ENCODE assay signal across 9 mouse cellular contexts in genomic region chr19:6262222-6262621, GRCm38 (mm10). TPM values are rescaled to one million over a fixed set of nuclear protein-coding genes. Genes with fewer than 3 reads are reported as not detected.
DNase-seq lines count a peak whose midpoint lies in the region; ATAC-seq and TF ChIP-seq lines count a peak whose summit lies in the region.
"Had no signal": no experiment of that assay in that cellular context is flagged by ENCODE, and none has a peak within 500 bp of the region (broad histone marks: within the 10 kb centered on the region; RNA-seq: fewer than 3 reads in every experiment).

No protein-coding gene starts in this region.

- in situ Hi-C loops in CH12.LX (cut with MboI; ENCODE audit: low pct_ligation_motif_present, low pct_unique_long_range_greater_than_20kb, low sequenced_read_pairs), result loop anchor here (5.0 kb wide), 1 partner anchor 45 kb away; the partner anchor contains the start of gene Cdc42bpg

- peak; percentile 86 for ATAC-seq in megakaryocyte, adult 5-6 weeks (ENCODE audit: poor library complexity, severe bottlenecking)

- intact Hi-C loops in heart, postnatal 25 days (cut with DNase I), result loop anchor here (2.0 kb wide), 1 partner anchor 69 kb away; no protein-coding TSS in a partner anchor

- H3K27ac ChIP-seq in CH12.LX (ENCODE audit: insufficient read depth, low read depth), result no peak overlapping the region
- no peak overlapping the region for H3K27ac ChIP-seq in testis, adult 2 months (ENCODE audit: control insufficient read depth, insufficient read depth, low read depth, low read length)
- H3K27ac ChIP-seq: limb, embryonic 15.5 days had no signal

- TF ChIP-seq POLR2A in CH12.LX (IDR thresholded peaks at IDR 0.05; ENCODE audit: low read depth, low read length), result no peak
- no peak for TF ChIP-seq POLR2A in testis, adult 2 months (IDR thresholded peaks at IDR 0.05; ENCODE audit: control insufficient read depth, low read depth, low read length)

- peaks cover 33 to 60% of the 10 kb centered on the region in 2 experiments for H3K36me3 ChIP-seq in CH12.LX (replicated peaks in 1 of 2; ENCODE audit: control insufficient read depth in 1 of 2, insufficient read depth in 1 of 2, low read length in 1 of 2)
- no peaks in the 10 kb centered on the region; the same call in 1 of the 2 replicates for H3K36me3 ChIP-seq in testis, adult 2 months (ENCODE audit: control insufficient read depth, insufficient read depth, low read length)

- peak; percentile 92 to 93 for TF ChIP-seq CTCF in CH12.LX (conservative IDR thresholded peaks at IDR 0.05 in 1 of 2, IDR thresholded peaks at IDR 0.05 in 1 of 2; ENCODE audit: low read depth in 2 of 2, low read length in 2 of 2)
- peak; percentile 99 for TF ChIP-seq CTCF in testis, adult 2 months (IDR thresholded peaks at IDR 0.05; ENCODE audit: control insufficient read depth, insufficient read depth, insufficient replicate concordance, low read depth, low read length)

- peaks cover 0 to 8% of the 10 kb centered on the region in 2 experiments; a peak in 1 of 4 replicates for H3K4me1 ChIP-seq in CH12.LX (ENCODE audit: control insufficient read depth in 1 of 2, insufficient read depth in 2 of 2)
- no peaks in the 10 kb centered on the region for H3K4me1 ChIP-seq in testis, adult 2 months (ENCODE audit: control insufficient read depth, insufficient read depth, low read length)

- H3K9ac ChIP-seq in CH12.LX (ENCODE audit: insufficient read depth, low read depth), result no peak overlapping the region
- H3K9ac ChIP-seq: limb, embryonic 15.5 days had no signal

- no peak overlapping the region for H3K4me3 ChIP-seq in CH12.LX (replicated peaks in 1 of 3; ENCODE audit: low read depth in 2 of 3, low read length in 2 of 3, poor library complexity in 1 of 3)
- no peak overlapping the region for H3K4me3 ChIP-seq in testis, adult 2 months (ENCODE audit: control insufficient read depth, low read depth, low read length)
- H3K4me3 ChIP-seq: limb, embryonic 15.5 days had no signal

- H3K4me2 ChIP-seq in CH12.LX (ENCODE audit: insufficient read depth, low read depth, poor library complexity, severe bottlenecking), result no peak overlapping the region
- H3K4me2 ChIP-seq: limb, embryonic 15.5 days had no signal

- H3K27me3 ChIP-seq in CH12.LX (replicated peaks), result no peaks in the 10 kb centered on the region
- no peaks in the 10 kb centered on the region for H3K27me3 ChIP-seq in testis, adult 2 months (ENCODE audit: control insufficient read depth, insufficient read depth, low read length)
- H3K27me3 ChIP-seq: limb, embryonic 15.5 days had no signal

- H3K79me2 ChIP-seq in CH12.LX (replicated peaks; ENCODE audit: control insufficient read depth, extremely low read depth, insufficient read depth, poor library complexity, severe bottlenecking), result no peaks in the 10 kb centered on the region

- dilution Hi-C loops in CH12.LX (cut with MboI; ENCODE audit: extremely low pct_ligation_motif_present, extremely low pct_unique_long_range_greater_than_20kb, low sequenced_read_pairs), result no loop called here

- peaks cover 3% of the 10 kb centered on the region for H3K9me3 ChIP-seq in CH12.LX (replicated peaks; ENCODE audit: low read length)
- H3K9me3 ChIP-seq: limb, embryonic 15.5 days had no signal

- peak; percentile 97 for DNase-seq in heart, adult 11 months
- DNase-seq in heart, postnatal 25 days (ENCODE audit: low spot score), result no peak
- peak; percentile 71 for DNase-seq in CH12.LX (ENCODE audit: extremely low read depth)
- peak; percentile 87 for DNase-seq in cerebellum, adult 11-12 months
- DNase-seq in gastrocnemius, adult 8-10 months (ENCODE audit: low spot score in 2 of 2), result peak; percentile 48 to 60
- peak; percentile 61 for DNase-seq in layer of hippocampus, adult 9-11 months

- TF ChIP-seq EP300 in CH12.LX (IDR thresholded peaks at IDR 0.05; ENCODE audit: low read length), result no peak

- TF ChIP-seq RAD21 in CH12.LX (IDR thresholded peaks at IDR 0.05; ENCODE audit: low read depth, low read length), result peak; percentile 78

TF ChIP-seq in CH12.LX, 34 proteins besides CTCF, POLR2A, EP300 and RAD21:
- TF ChIP-seq NELFE (IDR thresholded peaks at IDR 0.05; ENCODE audit: low read depth, low read length) (peak; percentile 52; the same call in 1 of the 2 replicates), MXI1 (IDR thresholded peaks at IDR 0.05; ENCODE audit: low read depth, low read length) (no peak), BHLHE40 (IDR thresholded peaks at IDR 0.05; ENCODE audit: low read depth, low read length) (no peak), ELF1 (IDR thresholded peaks at IDR 0.05; ENCODE audit: low read depth, low read length) (peak; percentile 32; the same call in 1 of the 2 replicates), ZC3H11A (IDR thresholded peaks at IDR 0.05; ENCODE audit: low read depth, low read length) (peak; percentile 71), SMC3 (IDR thresholded peaks at IDR 0.05; ENCODE audit: low read depth, low read length) (peak; percentile 98), ETS1 (conservative IDR thresholded peaks at IDR 0.05; ENCODE audit: low read depth, low read length) (no peak)

RNA-seq across cellular contexts. Expression of gene Ehd1, which starts 14.3 kb away (rescaled TPM):
- 100 to 1,000 TPM; 119 to 139 TPM for total RNA-seq in heart, postnatal 25 days (2021)
- total RNA-seq in CH12.LX (2012; rRNA removed) (231 and 400 TPM in 2 replicates), CH12.LX (2014; rRNA removed) (97.4 and 131 TPM in 2 replicates)
- polyA plus RNA-seq in CH12.LX (2012; ENCODE audit: insufficient read length, low read depth), result 245 and 301 TPM in 2 replicates
- total RNA-seq in gastrocnemius, adult 8-10 months (2022), result 10 to 100 TPM; 24.1 to 29.2 (median 26.5) TPM
- 19.3 and 27.1 TPM in 2 replicates for total RNA-seq in megakaryocyte, adult 5-6 weeks (2015)
- 24.0 and 34.8 TPM in 2 replicates for total RNA-seq in megakaryocyte, adult 5-6 weeks (2017)
- 521 and 642 TPM in 2 replicates for polyA plus RNA-seq in testis, adult 2 months (2012; rRNA removed)

RNA-seq across cellular contexts. Expression of gene Atg2a, which starts 20.8 kb away (rescaled TPM):
- 10 to 100 TPM; 22.0 to 22.2 TPM for total RNA-seq in heart, postnatal 25 days (2021)
- 9.5 and 10.0 TPM in 2 replicates for total RNA-seq in CH12.LX (2012; rRNA removed)
- total RNA-seq in CH12.LX (2014; rRNA removed), result 2.3 and 2.8 TPM in 2 replicates
- 9.4 and 13.9 TPM in 2 replicates for polyA plus RNA-seq in CH12.LX (2012; ENCODE audit: insufficient read length, low read depth)
- total RNA-seq in gastrocnemius, adult 8-10 months (2022), result 10 to 100 TPM; 16.5 to 18.9 (median 18.6) TPM
- total RNA-seq in megakaryocyte, adult 5-6 weeks (2015), result 9.8 and 10.1 TPM in 2 replicates
- total RNA-seq in megakaryocyte, adult 5-6 weeks (2017), result 8.5 and 10.3 TPM in 2 replicates
- 40.2 and 40.5 TPM in 2 replicates for polyA plus RNA-seq in testis, adult 2 months (2012; rRNA removed)

RNA-seq across cellular contexts. Expression of gene Ppp2r5b, which starts 26.6 kb away (rescaled TPM):
- 10 to 100 TPM; 33.6 to 38.0 TPM for total RNA-seq in heart, postnatal 25 days (2021)
- 7.8 and 9.8 TPM in 2 replicates for total RNA-seq in CH12.LX (2012; rRNA removed)
- total RNA-seq in CH12.LX (2014; rRNA removed), result 2.8 and 3.0 TPM in 2 replicates
- polyA plus RNA-seq in CH12.LX (2012; ENCODE audit: insufficient read length, low read depth), result 3.4 and 4.1 TPM in 2 replicates
- total RNA-seq in gastrocnemius, adult 8-10 months (2022), result 10 to 100 TPM; 34.2 to 39.2 (median 36.4) TPM
- 5.1 and 5.7 TPM in 2 replicates for total RNA-seq in megakaryocyte, adult 5-6 weeks (2015)
- total RNA-seq in megakaryocyte, adult 5-6 weeks (2017), result 3.5 and 6.7 TPM in 2 replicates
- 4.6 TPM in 2 replicates for polyA plus RNA-seq in testis, adult 2 months (2012; rRNA removed)

RNA-seq across cellular contexts. Expression of gene Gpha2, which starts 36.0 kb away (rescaled TPM):
- not detected for total RNA-seq in heart, postnatal 25 days (2021)
- total RNA-seq in CH12.LX (2012; rRNA removed) (not detected in 2 replicates), CH12.LX (2014; rRNA removed) (not detected in 2 replicates)
- not detected in 2 replicates for polyA plus RNA-seq in CH12.LX (2012; ENCODE audit: insufficient read length, low read depth)
- not detected for total RNA-seq in gastrocnemius, adult 8-10 months (2022)
- total RNA-seq in megakaryocyte, adult 5-6 weeks (2015), result not detected in 2 replicates
- not detected in 2 replicates for total RNA-seq in megakaryocyte, adult 5-6 weeks (2017)
- 3.8 and 4.3 TPM in 2 replicates for polyA plus RNA-seq in testis, adult 2 months (2012; rRNA removed)

RNA-seq across cellular contexts. Expression of gene Cdc42bpg, which starts 44.0 kb away (rescaled TPM):
- 10 to 100 TPM in 1 of 2 experiments, 1 to 10 TPM in 1; 9.4 to 12.0 TPM for total RNA-seq in heart, postnatal 25 days (2021)
- total RNA-seq in CH12.LX (2012; rRNA removed) (4.1 and 4.2 TPM in 2 replicates), CH12.LX (2014; rRNA removed) (0.65 and 0.79 TPM in 2 replicates)
- polyA plus RNA-seq in CH12.LX (2012; ENCODE audit: insufficient read length, low read depth), result 2.3 and 2.6 TPM in 2 replicates
- 10 to 100 TPM in 1 of 4 experiments, 1 to 10 TPM in 3; 7.6 to 11.5 (median 8.5) TPM for total RNA-seq in gastrocnemius, adult 8-10 months (2022)
- total RNA-seq in megakaryocyte, adult 5-6 weeks (2015), result 0.56 and 0.68 TPM in 2 replicates
- total RNA-seq in megakaryocyte, adult 5-6 weeks (2017), result 0.88 and 1.3 TPM in 2 replicates
- 5.3 and 5.4 TPM in 2 replicates for polyA plus RNA-seq in testis, adult 2 months (2012; rRNA removed)
